Mouse (Mus musculus) mature B cell (primary cell): ENCODE measurements around the gene Rnf126.

Source experiments
- in situ Hi-C: fragments of 300-500 bp; cut with MboI; formaldehyde crosslinking; loops from 2 replicates; pipeline ENCODE4 v1.14.3; 2019

Gene Rnf126

GRCm38 (mm10) chr10:79729357-79729965 is 37.3 kb downstream of the Rnf126 start:
- in situ Hi-C loops, result no loop called here

- in situ Hi-C loops, result no loop called here
These were observed 38.2 kb downstream of the Rnf126 start for GRCm38 (mm10) chr10:79728323-79729249.

GRCm38 (mm10) chr10:79726090-79726489 is 40.7 kb downstream of the Rnf126 start:
- in situ Hi-C loops, result no loop called here

GRCm38 (mm10) chr10:79723692-79724091 is 43.1 kb downstream of the Rnf126 start:
- in situ Hi-C loops, result no loop called here

- in situ Hi-C loops, result no loop called here
These were observed 43.7 kb downstream of the Rnf126 start for GRCm38 (mm10) chr10:79723047-79723446.

GRCm38 (mm10) chr10:79721089-79721488 is 45.7 kb downstream of the Rnf126 start:
- in situ Hi-C loops, result no loop called here

- in situ Hi-C loops, result no loop called here
These were observed 49.0 kb downstream of the Rnf126 start for GRCm38 (mm10) chr10:79717640-79718357.

- in situ Hi-C loops, result no loop called here
These were observed 49.8 kb downstream of the Rnf126 start for GRCm38 (mm10) chr10:79716988-79717355.

- in situ Hi-C loops, result no loop called here
These were observed 50.3 kb downstream of the Rnf126 start, which contains the start of gene Hcn2 for GRCm38 (mm10) chr10:79716254-79716987. Hcn2 (plus strand) TSS chr10:79716634.

- in situ Hi-C loops, result no loop called here
These were observed 51.8 kb downstream of the Rnf126 start for GRCm38 (mm10) chr10:79714996-79715395.

GRCm38 (mm10) chr10:79713163-79713562 is 53.6 kb downstream of the Rnf126 start:
- in situ Hi-C loops, result no loop called here

GRCm38 (mm10) chr10:79712499-79713126 is 54.1 kb downstream of the Rnf126 start:
- in situ Hi-C loops, result no loop called here

- in situ Hi-C loops, result no loop called here
These were observed 54.7 kb downstream of the Rnf126 start for GRCm38 (mm10) chr10:79712029-79712428.

- in situ Hi-C loops, result no loop called here
These were observed 57.4 kb downstream of the Rnf126 start for GRCm38 (mm10) chr10:79709307-79709706.

- in situ Hi-C loops, result no loop called here
These were observed 58.1 kb downstream of the Rnf126 start for GRCm38 (mm10) chr10:79708668-79709067.
